Mouse (Mus musculus): Measurements from ENCODE around the gene Cab39. TPM values are rescaled to one million over a fixed set of nuclear protein-coding genes. Genes with fewer than 3 reads are reported as not detected.
A peak's percentile ranks its signal among the peaks of the same experiment; 100 is the strongest.

The Cab39 gene
- polyA plus RNA-seq, 1 experiment from 2014 or later = 34.6 TPM

DNA sequence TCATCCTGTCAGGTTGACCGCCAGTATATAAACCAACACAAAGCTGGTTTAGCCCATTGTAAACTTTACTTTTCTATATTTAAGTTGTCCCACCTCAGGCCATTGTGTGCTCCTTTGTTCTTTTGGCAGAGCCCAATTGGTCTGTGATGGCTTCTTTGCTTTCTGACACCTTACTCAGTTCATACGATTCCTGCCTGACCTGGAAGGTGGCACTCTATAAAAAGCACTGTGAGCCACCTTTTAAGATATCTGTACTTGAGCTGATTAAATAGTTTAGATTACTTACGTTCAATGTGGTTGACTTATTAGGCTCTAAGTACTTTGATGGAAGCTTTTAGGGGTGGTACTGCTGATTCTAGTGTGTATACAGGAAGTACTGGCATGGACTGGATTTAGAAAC, 46.1 kb downstream of the Cab39 start:
- H3K27ac ChIP-seq = no peak overlapping the region
- TF ChIP-seq CTCF (IDR thresholded peaks at IDR 0.05; ENCODE audit: low read depth) = no peak
- no peaks in the 10 kb centered on the region for H3K9me3 ChIP-seq (replicated peaks; ENCODE audit: low read length)
- 80% methylated on average over 3 of the region's 3 CpGs for WGBS
- H3K36me3 ChIP-seq (ENCODE audit: insufficient read depth, low read length) = peaks cover 20% of the 10 kb centered on the region; the same call in 1 of the 2 replicates
- DNase-seq (ENCODE audit: low spot score) (no peak), ATAC-seq (replicated peaks; ENCODE audit: low FRiP score, low read depth) (no peak)
- H3K4me1 ChIP-seq (replicated peaks; ENCODE audit: insufficient read depth, low read length) = no peaks in the 10 kb centered on the region
- no peak overlapping the region for H3K4me3 ChIP-seq (replicated peaks; ENCODE audit: low read depth, low read length)
- no peak overlapping the region for H3K9ac ChIP-seq (ENCODE audit: low read depth, low read length)
- H3K27me3 ChIP-seq (ENCODE audit: insufficient read depth, low read length) = no peaks in the 10 kb centered on the region
- H3K4me2 ChIP-seq (ENCODE audit: low read length) = no peak overlapping the region

DNA sequence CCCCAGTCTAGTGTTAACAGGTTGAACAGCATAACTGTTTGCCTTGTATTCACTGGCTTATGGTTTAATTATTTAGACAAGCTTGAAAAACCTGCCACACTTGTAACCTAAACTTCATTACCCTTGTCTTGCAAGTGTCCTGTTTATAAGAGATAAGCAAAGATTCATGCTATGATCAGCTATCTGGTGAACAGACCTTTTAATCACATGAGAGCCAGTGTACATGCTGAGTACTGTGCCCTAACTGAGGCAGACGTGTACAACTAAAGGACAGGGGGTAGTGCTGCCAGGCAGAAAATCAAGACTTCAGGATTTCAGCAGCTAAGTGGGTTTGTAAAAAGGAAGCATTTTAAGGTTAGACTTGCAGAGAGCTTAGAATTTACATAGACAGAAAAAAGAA, 46.5 kb downstream of the Cab39 start:
- Histone ChIP-seq H3K9me3 (replicated peaks; ENCODE audit: low read length) (no peaks in the 10 kb centered on the region), H3K4me2 (ENCODE audit: low read length) (no peak overlapping the region), H3K27ac (no peak overlapping the region), H3K4me1 (replicated peaks; ENCODE audit: insufficient read depth, low read length) (no peaks in the 10 kb centered on the region), H3K27me3 (ENCODE audit: insufficient read depth, low read length) (no peaks in the 10 kb centered on the region), H3K36me3 (ENCODE audit: insufficient read depth, low read length) (peaks cover 20% of the 10 kb centered on the region), H3K4me3 (replicated peaks; ENCODE audit: low read depth, low read length) (no peak overlapping the region), H3K9ac (ENCODE audit: low read depth, low read length) (no peak overlapping the region)
- TF ChIP-seq CTCF (IDR thresholded peaks at IDR 0.05; ENCODE audit: low read depth) = no peak
- DNase-seq (ENCODE audit: low spot score) = no peak
- WGBS = 92% methylated on average over 1 of the region's 1 CpGs
- ATAC-seq (replicated peaks; ENCODE audit: low FRiP score, low read depth) = no peak

DNA sequence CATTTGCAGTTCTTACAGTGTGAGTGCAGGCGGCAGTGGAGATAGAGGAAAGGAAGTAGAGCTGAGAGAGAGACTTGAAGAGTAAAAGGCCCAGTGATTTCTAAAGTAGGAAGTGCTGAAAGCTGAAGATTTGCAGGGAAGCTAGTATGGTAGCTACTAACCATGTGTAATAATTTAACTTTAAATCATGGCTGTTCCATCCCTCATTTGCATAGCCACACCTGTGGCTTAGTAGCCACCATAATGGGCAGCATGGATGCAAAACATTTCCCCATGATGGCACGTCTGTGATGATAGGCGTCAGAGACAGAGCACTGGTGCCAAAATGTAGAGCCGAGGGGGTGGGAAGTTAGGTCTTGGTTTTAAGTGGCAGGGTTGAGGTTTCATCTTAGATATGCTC, 47.2 kb downstream of the Cab39 start:
- no peak for TF ChIP-seq CTCF (IDR thresholded peaks at IDR 0.05; ENCODE audit: low read depth)
- WGBS = 87% methylated on average over 4 of the region's 4 CpGs
- ATAC-seq (replicated peaks; ENCODE audit: low FRiP score, low read depth) (no peak), DNase-seq (ENCODE audit: low spot score) (no peak)
- Histone ChIP-seq H3K36me3 (ENCODE audit: insufficient read depth, low read length) (peaks cover 25% of the 10 kb centered on the region), H3K27me3 (ENCODE audit: insufficient read depth, low read length) (no peaks in the 10 kb centered on the region), H3K27ac (no peak overlapping the region), H3K4me1 (replicated peaks; ENCODE audit: insufficient read depth, low read length) (no peaks in the 10 kb centered on the region), H3K9ac (ENCODE audit: low read depth, low read length) (no peak overlapping the region), H3K4me3 (replicated peaks; ENCODE audit: low read depth, low read length) (no peak overlapping the region), H3K4me2 (ENCODE audit: low read length) (no peak overlapping the region), H3K9me3 (replicated peaks; ENCODE audit: low read length) (no peaks in the 10 kb centered on the region)

DNA sequence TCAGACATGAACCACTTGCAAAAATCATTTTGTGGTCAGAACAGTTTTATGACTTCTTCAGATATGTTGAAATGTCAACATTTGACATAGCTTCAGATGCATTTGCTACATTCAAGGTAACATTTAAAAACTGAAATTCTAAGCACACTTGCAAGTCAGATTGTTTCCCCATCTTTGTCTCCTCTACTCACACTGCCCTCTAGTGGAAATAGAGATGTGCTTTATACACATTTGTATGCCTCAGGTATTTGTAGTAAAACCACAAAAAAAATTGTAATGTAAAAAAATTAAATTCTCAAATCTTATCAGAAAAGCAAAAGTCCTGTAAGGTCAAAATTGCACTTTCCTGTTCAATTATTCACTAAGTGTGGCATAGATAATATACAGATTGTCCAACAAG, 49.0 kb downstream of the Cab39 start:
- DNase-seq (ENCODE audit: low spot score) (peak; percentile 57), ATAC-seq (replicated peaks; ENCODE audit: low FRiP score, low read depth) (no peak)
- Histone ChIP-seq H3K4me1 (replicated peaks; ENCODE audit: insufficient read depth, low read length) (no peaks in the 10 kb centered on the region), H3K4me3 (replicated peaks; ENCODE audit: low read depth, low read length) (no peak overlapping the region), H3K36me3 (ENCODE audit: insufficient read depth, low read length) (peaks cover 27% of the 10 kb centered on the region), H3K9me3 (replicated peaks; ENCODE audit: low read length) (no peaks in the 10 kb centered on the region), H3K4me2 (ENCODE audit: low read length) (no peak overlapping the region), H3K9ac (ENCODE audit: low read depth, low read length) (no peak overlapping the region), H3K27ac (no peak overlapping the region), H3K27me3 (ENCODE audit: insufficient read depth, low read length) (no peaks in the 10 kb centered on the region)
- peak; percentile 70 for TF ChIP-seq CTCF (IDR thresholded peaks at IDR 0.05; ENCODE audit: low read depth)

DNA sequence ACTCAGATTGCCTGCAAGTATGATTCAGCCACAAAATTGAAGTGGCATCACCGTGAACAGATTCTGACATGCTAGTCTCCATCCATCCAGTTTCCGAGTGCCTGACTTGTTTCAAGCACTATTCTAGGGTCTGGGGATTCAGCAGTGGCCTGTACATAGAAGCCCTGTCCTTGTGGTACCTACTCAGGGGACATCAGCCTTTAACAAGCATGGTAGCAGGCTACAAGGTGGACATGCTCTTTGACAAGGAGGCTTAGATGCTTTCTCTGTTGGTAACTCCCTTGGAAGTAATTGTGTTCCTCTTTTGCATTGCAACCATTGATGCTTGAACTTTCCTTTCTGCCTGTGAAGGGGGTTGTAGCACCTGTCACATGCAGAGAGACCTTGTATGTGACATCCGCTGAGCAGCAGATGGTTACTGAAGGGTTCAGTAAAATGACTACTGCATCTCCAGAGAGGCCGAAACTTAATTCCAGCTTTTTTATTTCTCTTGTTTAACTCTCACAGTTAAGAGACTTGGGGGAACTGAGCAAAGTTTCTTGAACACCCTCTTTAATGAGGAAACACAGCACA, 50.1 kb downstream of the Cab39 start:
- TF ChIP-seq CTCF (IDR thresholded peaks at IDR 0.05; ENCODE audit: low read depth) = no peak
- Histone ChIP-seq H3K27ac (no peak overlapping the region), H3K4me2 (ENCODE audit: low read length) (no peak overlapping the region), H3K36me3 (ENCODE audit: insufficient read depth, low read length) (peaks cover 27% of the 10 kb centered on the region), H3K4me1 (replicated peaks; ENCODE audit: insufficient read depth, low read length) (no peaks in the 10 kb centered on the region), H3K4me3 (replicated peaks; ENCODE audit: low read depth, low read length) (no peak overlapping the region), H3K9me3 (replicated peaks; ENCODE audit: low read length) (no peaks in the 10 kb centered on the region), H3K27me3 (ENCODE audit: insufficient read depth, low read length) (no peaks in the 10 kb centered on the region), H3K9ac (ENCODE audit: low read depth, low read length) (no peak overlapping the region)
- ATAC-seq (replicated peaks; ENCODE audit: low FRiP score, low read depth) (no peak), DNase-seq (ENCODE audit: low spot score) (no peak)
- 95% methylated on average over 4 of the region's 4 CpGs for WGBS

DNA sequence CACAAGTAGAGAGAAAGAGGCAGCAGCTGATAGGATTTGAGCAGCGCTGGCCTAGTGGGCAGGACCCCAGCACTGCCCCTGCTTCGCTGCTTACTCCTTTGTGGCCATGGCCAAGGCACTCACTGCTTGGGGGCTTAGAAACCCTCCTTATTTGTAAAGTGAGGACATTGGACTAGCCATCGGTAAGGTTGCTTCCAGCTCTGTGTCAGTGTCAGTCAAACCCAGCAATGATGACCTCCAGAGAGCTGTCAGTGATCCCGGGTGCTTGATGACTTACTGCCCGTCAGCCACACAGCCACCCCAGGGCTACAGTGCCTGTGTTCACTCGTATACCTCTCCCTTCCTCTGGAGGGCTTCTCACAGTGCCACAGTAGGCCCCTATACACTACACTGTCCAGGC, 51.7 kb downstream of the Cab39 start:
- H3K4me2 ChIP-seq (ENCODE audit: low read length) = no peak overlapping the region
- 0 out of 2 replicates have a peak overlapping the region, but pooled peaks have one; percentile 42 for H3K27ac ChIP-seq
- H3K27me3 ChIP-seq (ENCODE audit: insufficient read depth, low read length) = no peaks in the 10 kb centered on the region
- no peak overlapping the region for H3K9ac ChIP-seq (ENCODE audit: low read depth, low read length)
- no peak for TF ChIP-seq CTCF (IDR thresholded peaks at IDR 0.05; ENCODE audit: low read depth)
- H3K9me3 ChIP-seq (replicated peaks; ENCODE audit: low read length) = no peaks in the 10 kb centered on the region
- H3K4me3 ChIP-seq (replicated peaks; ENCODE audit: low read depth, low read length) = no peak overlapping the region
- DNase-seq (ENCODE audit: low spot score) (no peak), ATAC-seq (replicated peaks; ENCODE audit: low FRiP score, low read depth) (no peak)
- H3K4me1 ChIP-seq (replicated peaks; ENCODE audit: insufficient read depth, low read length) = no peaks in the 10 kb centered on the region
- peaks cover 32% of the 10 kb centered on the region for H3K36me3 ChIP-seq (ENCODE audit: insufficient read depth, low read length)
- WGBS = 87% methylated on average over 6 of the region's 6 CpGs

DNA sequence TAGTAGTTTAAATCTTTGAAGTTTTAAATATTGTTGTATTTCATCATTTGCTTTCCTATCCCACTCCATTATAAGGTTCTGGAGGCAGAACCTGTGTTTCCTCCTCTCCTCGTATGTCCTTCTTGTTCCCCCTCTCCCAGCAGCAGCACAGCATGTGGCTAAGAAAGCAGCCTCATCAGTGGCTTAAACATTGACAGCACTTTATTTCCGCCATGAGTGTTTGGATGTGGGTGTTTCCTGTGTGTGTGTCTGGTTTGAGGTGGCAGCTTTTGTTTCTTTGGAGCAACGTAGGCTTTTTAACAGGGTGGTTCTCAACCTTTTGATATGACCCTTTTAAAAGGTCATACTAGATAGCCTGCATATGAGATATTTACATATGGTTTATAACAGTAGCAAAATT, 52.2 kb downstream of the Cab39 start:
- Histone ChIP-seq H3K4me3 (replicated peaks; ENCODE audit: low read depth, low read length) (no peak overlapping the region), H3K36me3 (ENCODE audit: insufficient read depth, low read length) (peaks cover 32% of the 10 kb centered on the region), H3K27me3 (ENCODE audit: insufficient read depth, low read length) (no peaks in the 10 kb centered on the region), H3K9me3 (replicated peaks; ENCODE audit: low read length) (no peaks in the 10 kb centered on the region), H3K4me1 (replicated peaks; ENCODE audit: insufficient read depth, low read length) (no peaks in the 10 kb centered on the region), H3K9ac (ENCODE audit: low read depth, low read length) (no peak overlapping the region), H3K27ac (0 out of 2 replicates have a peak overlapping the region, but pooled peaks have one; percentile 42), H3K4me2 (ENCODE audit: low read length) (no peak overlapping the region)
- TF ChIP-seq CTCF (IDR thresholded peaks at IDR 0.05; ENCODE audit: low read depth) = no peak
- WGBS = 64% methylated on average over 3 of the region's 3 CpGs
- ATAC-seq (replicated peaks; ENCODE audit: low FRiP score, low read depth) (no peak), DNase-seq (ENCODE audit: low spot score) (no peak)
